Mouse (Mus musculus) myocyte (in vitro differentiated cells): ENCODE results near the gene Map4k5.

Experiments used
- MYOD1 ChIP-seq, 3 experiments: IDR thresholded peaks; one replicate each; pipeline ENCODE4 v1.6.1; 2011; ENCODE audit warnings: control low read depth in 2 of 3, low read depth in 2 of 3, mild to moderate bottlenecking in 2 of 3, moderate library complexity in 1 of 3; ENCODE audit not compliant: insufficient read length in 2 of 3, control insufficient read depth in 1 of 3
- MYOG ChIP-seq, 3 experiments: IDR thresholded peaks; one replicate each; pipeline ENCODE4 v1.6.1; 2011; ENCODE audit warnings: control low read depth in 2 of 3, low read depth in 2 of 3, mild to moderate bottlenecking in 2 of 3; ENCODE audit not compliant: insufficient read length in 2 of 3, control insufficient read depth in 1 of 3, insufficient read depth in 1 of 3
- POLR2A ChIP-seq: IDR thresholded peaks from one replicate; pipeline ENCODE4 v1.6.1; 2011; ENCODE audit warnings: low read depth, mild to moderate bottlenecking, control low read depth, moderate library complexity; ENCODE audit not compliant: insufficient read length
- TCF12 ChIP-seq: IDR thresholded peaks from one replicate; pipeline ENCODE4 v1.6.1; 2011; ENCODE audit warnings: mild to moderate bottlenecking, control low read depth; ENCODE audit not compliant: poor library complexity, insufficient read depth, severe bottlenecking
- USF1 ChIP-seq: IDR thresholded peaks from one replicate; pipeline ENCODE4 v1.6.1; 2011; ENCODE audit warnings: low read depth, mild to moderate bottlenecking, control low read depth, moderate library complexity

DNA sequence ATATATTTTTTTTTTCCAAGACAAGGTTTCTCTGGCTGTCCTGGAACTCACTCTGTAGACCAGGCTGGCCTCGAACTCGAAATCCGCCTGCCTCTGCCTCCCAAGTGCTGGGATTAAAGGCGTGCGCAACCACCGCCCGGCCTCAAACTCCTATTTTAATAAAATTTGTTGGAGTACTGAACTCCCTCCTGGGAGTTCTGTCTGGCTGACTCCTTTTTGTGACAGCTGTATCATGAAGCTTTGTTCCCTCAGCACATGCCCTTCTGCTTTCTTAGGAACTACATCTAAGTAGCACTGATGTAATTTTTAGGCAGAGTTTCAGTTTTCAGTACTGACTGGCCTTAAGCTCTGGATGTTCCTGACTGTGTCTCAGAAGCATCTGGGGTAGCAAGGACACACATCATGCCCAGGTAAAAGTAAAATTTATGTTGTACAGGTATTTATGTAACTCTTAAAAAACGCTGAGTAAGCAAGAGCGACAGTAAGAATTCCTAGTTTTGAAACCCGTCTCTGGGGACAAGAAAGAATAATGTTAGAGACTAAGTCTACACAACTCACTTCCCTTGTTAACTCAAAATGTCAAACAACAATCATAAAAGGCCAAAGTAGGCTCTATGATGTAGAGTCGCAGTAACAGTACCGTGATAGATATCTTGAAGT is 37.2 kb downstream of the Map4k5 start:
- TF ChIP-seq USF1 (no peak), POLR2A (no peak), TCF12 (no peak), MYOD1 (IDR thresholded peaks at IDR 0.05; ENCODE audit: control insufficient read depth in 1 of 3, insufficient read length in 2 of 3, low read depth in 2 of 3) (no peak), MYOG (IDR thresholded peaks at IDR 0.05; ENCODE audit: control insufficient read depth in 1 of 3, insufficient read depth in 1 of 3, insufficient read length in 2 of 3, low read depth in 2 of 3) (no peak)
